Mouse (Mus musculus) forebrain, embryonic 11.5 days (tissue): ENCODE results near the gene AC170998.1. TPM values are rescaled to one million over a fixed set of nuclear protein-coding genes. Genes with fewer than 3 reads are reported as not detected.

Experiments
- ATAC-seq: fragments of 200-750 bp; cut with Nextera tagmentation; replicated peaks from 2 replicates; pipeline ENCODE4 v1.8.0; 2017; ENCODE audit warnings: moderate TSS enrichment; ENCODE audit not compliant: low FRiP score
- DNase-seq: peaks from one replicate; pipeline ENCODE4 v3.0.0-alpha.2; 2017; ENCODE audit warnings: low spot score
- H3K27ac ChIP-seq: fragments of 300-500 bp; sonication (generic); 2 replicates; pipeline ENCODE4 v1.5.1; 2014; ENCODE audit warnings: low read depth, low read length
- H3K27me3 ChIP-seq: fragments of 300-500 bp; sonication (generic); 2 replicates; pipeline ENCODE4 v1.6.1; 2014; ENCODE audit warnings: mild to moderate bottlenecking, low read length, mixed read lengths; ENCODE audit not compliant: control insufficient read depth, insufficient read depth
- H3K36me3 ChIP-seq: fragments of 300-500 bp; sonication (generic); 2 replicates; pipeline ENCODE4 v1.6.1; 2014; ENCODE audit warnings: mild to moderate bottlenecking, low read length, moderate library complexity, mixed read lengths; ENCODE audit not compliant: control insufficient read depth, insufficient read depth
- H3K4me1 ChIP-seq: fragments of 300-500 bp; sonication (generic); replicated peaks from 2 replicates; pipeline ENCODE4 v1.6.1; 2014; ENCODE audit warnings: low read length, mixed read lengths; ENCODE audit not compliant: control insufficient read depth, insufficient read depth
- H3K4me2 ChIP-seq: fragments of 300-500 bp; sonication (generic); 2 replicates; pipeline ENCODE4 v1.6.1; 2014; ENCODE audit warnings: low read depth, mild to moderate bottlenecking, low read length, moderate library complexity, mixed read lengths; ENCODE audit not compliant: severe bottlenecking
- H3K4me3 ChIP-seq: fragments of 300-500 bp; sonication (generic); 2 replicates; pipeline ENCODE4 v1.5.1; 2014; ENCODE audit warnings: low read depth, low read length
- H3K9ac ChIP-seq: fragments of 300-500 bp; sonication (generic); 2 replicates; pipeline ENCODE4 v1.6.1; 2014; ENCODE audit warnings: low read length
- H3K9me3 ChIP-seq: fragments of 300-500 bp; sonication (generic); 2 replicates; pipeline ENCODE4 v1.6.1; 2016; ENCODE audit warnings: low read length, mixed read lengths; ENCODE audit not compliant: control insufficient read depth
- WGBS: fragments of 180-500 bp; shearing (Covaris S2); extraction: QIAGEN DNeasy Blood & Tissue Kit; methylation state at CpG from one replicate; pipeline ENCODE4 v1.1.7; 2014; 5-methylcytosine and 5-hydroxymethylcytosine counted together
- polyA plus RNA-seq: library from polyadenylated mRNA; unstranded; fragments of >200 nt; fragmentation: Nextera tagmentation; extraction: Ambion mirVana; gene quantifications from 2 replicates; pipeline ENCODE4 v1.2.1, GENCODE M21; 2014

The AC170998.1 gene
- polyA plus RNA-seq, 1 experiment from 2014 or later: 3.0 TPM

DNA sequence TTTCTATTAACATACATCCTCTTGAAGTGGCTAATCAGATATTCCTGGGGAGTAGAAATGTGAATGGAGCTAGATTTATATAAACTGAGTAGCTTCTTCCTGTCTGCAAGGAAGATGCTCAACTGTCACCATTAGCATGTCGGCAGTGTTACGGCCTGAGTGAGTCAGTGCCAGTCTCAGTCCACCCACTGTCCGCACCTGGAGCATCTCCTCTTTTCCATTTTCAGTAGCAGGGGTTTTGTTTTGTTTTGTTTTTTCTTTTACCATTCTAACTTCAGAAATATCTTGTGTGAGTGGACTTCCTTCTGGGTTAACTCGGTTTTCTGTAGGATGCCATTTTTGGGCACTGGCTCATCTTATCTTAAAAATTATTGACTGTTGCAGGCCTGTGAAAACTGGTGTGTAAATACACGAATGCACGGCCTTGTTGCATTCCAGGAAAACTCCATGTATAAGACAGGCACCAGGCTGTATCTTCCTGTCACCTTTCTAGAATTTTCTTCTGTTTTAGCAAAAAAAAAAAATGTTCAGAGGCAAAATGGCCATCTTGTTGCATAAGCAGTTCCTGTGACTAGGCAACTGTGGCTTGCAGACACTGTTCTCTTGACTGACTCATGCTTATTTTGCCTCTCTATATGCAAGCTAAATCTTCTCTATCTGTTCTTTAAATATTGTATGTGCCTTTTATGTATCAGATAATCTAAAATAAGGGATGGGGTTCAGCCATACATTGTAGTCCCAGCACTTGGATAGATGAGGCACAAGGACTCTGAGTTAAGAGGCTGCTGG lies 9.6 kb downstream of the AC170998.1 start:
- Histone ChIP-seq H3K9ac (no peak overlapping the region), H3K4me2 (no peak overlapping the region), H3K27ac (no peak overlapping the region), H3K4me3 (no peak overlapping the region), H3K36me3 (no peaks in the 10 kb centered on the region; the same call in 1 of the 2 replicates), H3K4me1 (no peaks in the 10 kb centered on the region), H3K27me3 (no peaks in the 10 kb centered on the region), H3K9me3 (no peaks in the 10 kb centered on the region)
- ATAC-seq (no peak), DNase-seq (no peak)
- WGBS: 95% methylated on average over 6 of the region's 6 CpGs

DNA sequence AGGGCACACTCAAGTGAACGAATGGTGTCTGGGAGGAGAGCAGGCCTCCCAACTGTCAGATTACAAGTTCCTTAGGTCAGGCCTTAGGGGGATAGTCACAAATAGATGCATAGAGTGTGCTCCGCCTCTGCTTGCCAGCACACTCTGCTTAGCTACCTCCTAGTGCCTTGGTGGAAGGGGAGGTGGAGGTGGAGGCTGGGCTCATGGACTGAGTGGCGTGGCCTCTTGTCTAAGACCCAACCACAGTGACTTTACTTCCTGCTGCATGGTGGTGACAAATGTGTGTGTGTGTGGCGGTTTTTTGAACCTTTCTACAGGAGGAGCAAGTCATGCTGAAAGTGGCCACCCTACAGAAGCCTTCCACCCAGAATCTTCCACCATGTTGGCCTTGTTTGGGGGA lies 10.6 kb downstream of the AC170998.1 start:
- ATAC-seq: no peak
- Histone ChIP-seq H3K27ac (no peak overlapping the region), H3K9me3 (no peaks in the 10 kb centered on the region), H3K27me3 (no peaks in the 10 kb centered on the region), H3K4me1 (no peaks in the 10 kb centered on the region), H3K4me3 (no peak overlapping the region), H3K9ac (no peak overlapping the region), H3K4me2 (no peak overlapping the region), H3K36me3 (no peaks in the 10 kb centered on the region; the same call in 1 of the 2 replicates)
- 85% methylated on average over 4 of the region's 4 CpGs for WGBS
- no peak for DNase-seq

GRCm38 (mm10) chr17:28737973-28738372 lies 12.1 kb downstream of the AC170998.1 start:
- Histone ChIP-seq H3K9me3 (no peaks in the 10 kb centered on the region), H3K4me1 (no peaks in the 10 kb centered on the region), H3K27ac (no peak overlapping the region), H3K36me3 (no peaks in the 10 kb centered on the region; the same call in 1 of the 2 replicates), H3K27me3 (no peaks in the 10 kb centered on the region), H3K4me2 (no peak overlapping the region), H3K9ac (no peak overlapping the region), H3K4me3 (no peak overlapping the region)
- DNase-seq (no peak), ATAC-seq (no peak)
- WGBS: 86% methylated on average over 4 of the region's 4 CpGs

DNA sequence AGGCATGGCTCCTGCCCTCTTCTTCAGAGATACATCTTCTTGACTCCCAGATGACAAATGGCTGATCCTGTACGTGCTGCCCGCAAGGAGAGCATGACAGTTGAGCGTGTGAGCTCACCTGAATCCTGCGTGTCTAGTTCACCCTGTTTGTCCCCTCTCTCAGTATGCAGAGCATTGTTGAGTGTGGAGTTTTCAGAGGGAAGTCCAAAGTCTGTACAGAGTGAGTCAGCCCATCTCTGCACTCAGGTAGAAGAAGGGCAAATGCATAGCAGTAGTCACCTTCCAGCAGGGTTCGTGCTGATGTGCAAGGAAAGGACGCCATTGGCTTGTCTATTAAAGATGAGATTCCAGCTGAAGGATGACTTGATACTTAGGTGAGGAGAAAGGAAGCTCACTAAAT lies 13.4 kb downstream of the AC170998.1 start:
- ATAC-seq: no peak
- peaks cover 7% of the 10 kb centered on the region for H3K36me3 ChIP-seq
- 96% methylated on average over 6 of the region's 6 CpGs for WGBS

GRCm38 (mm10) chr17:28743145-28743866 lies 17.4 kb downstream of the AC170998.1 start:
- DNase-seq (no peak), ATAC-seq (no peak)
- no peaks in the 10 kb centered on the region for H3K4me1 ChIP-seq
- no peak overlapping the region for H3K4me2 ChIP-seq
- peaks cover 7% of the 10 kb centered on the region for H3K36me3 ChIP-seq
- H3K4me3 ChIP-seq: no peak overlapping the region
- H3K27ac ChIP-seq: no peak overlapping the region
- H3K9ac ChIP-seq: no peak overlapping the region
- H3K9me3 ChIP-seq: no peaks in the 10 kb centered on the region
- no peaks in the 10 kb centered on the region for H3K27me3 ChIP-seq
- WGBS: 95% methylated on average over 11 of the region's 11 CpGs

More for the DNA sequence above, 13.4 kb downstream of the AC170998.1 start:
- no peak overlapping the region for H3K9ac ChIP-seq
- H3K4me2 ChIP-seq: no peak overlapping the region
- DNase-seq: no peak
- no peak overlapping the region for H3K4me3 ChIP-seq
- no peak overlapping the region for H3K27ac ChIP-seq
- no peaks in the 10 kb centered on the region for H3K9me3 ChIP-seq
- H3K4me1 ChIP-seq: no peaks in the 10 kb centered on the region
- no peaks in the 10 kb centered on the region for H3K27me3 ChIP-seq

DNA sequence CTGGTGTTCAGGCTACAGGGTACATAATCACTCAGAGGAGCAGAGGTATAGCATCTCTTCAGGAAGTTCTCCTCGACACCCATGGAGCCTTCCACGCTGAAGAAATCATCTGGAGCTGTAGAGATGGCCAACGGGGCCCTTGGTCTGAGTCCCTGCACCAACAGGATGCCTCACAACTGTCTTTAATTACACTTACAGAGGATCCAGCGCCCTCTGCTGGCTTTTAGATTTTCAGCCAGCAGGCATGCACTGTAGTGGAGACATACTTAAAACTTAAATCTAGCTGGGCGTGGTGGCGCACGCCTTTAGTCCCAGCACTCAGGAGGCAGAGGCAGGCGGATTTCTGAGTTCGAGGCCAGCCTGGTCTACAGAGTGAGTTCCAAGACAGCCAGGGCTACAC lies 18.0 kb downstream of the AC170998.1 start:
- no peaks in the 10 kb centered on the region for H3K27me3 ChIP-seq
- H3K4me2 ChIP-seq: no peak overlapping the region
- no peaks in the 10 kb centered on the region for H3K9me3 ChIP-seq
- no peak overlapping the region for H3K4me3 ChIP-seq
- ATAC-seq (no peak), DNase-seq (no peak)
- H3K9ac ChIP-seq: no peak overlapping the region
- H3K27ac ChIP-seq: no peak overlapping the region
- 85% methylated on average over 9 of the region's 9 CpGs for WGBS
- H3K36me3 ChIP-seq: peaks cover 7% of the 10 kb centered on the region
- no peaks in the 10 kb centered on the region for H3K4me1 ChIP-seq

DNA sequence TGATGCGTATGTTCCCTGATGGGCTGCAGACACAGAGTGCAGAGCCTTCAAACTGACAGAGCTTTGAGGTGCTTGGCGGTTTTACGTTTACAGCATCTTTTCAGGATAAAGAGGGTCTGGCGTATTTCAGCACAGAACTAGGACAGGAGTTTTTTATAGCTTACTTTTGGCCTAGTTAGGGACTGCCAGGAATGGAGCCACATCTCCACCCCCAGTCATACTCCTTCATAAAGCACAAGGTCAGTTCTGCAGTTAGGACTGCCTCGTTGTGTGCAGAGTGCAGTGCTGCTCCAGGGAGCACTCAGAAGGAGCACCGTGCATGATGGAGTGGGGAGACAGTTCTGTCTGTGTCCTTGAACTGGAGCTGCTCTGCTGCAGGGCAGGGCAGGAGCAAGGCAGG lies 19.9 kb downstream of the AC170998.1 start:
- 95% methylated on average over 6 of the region's 6 CpGs for WGBS

GRCm38 (mm10) chr17:28748001-28748400 lies 22.1 kb downstream of the AC170998.1 start:
- peaks cover 7% of the 10 kb centered on the region for H3K36me3 ChIP-seq
- no peak for ATAC-seq
- WGBS: 90% methylated on average over 4 of the region's 4 CpGs

More for the DNA sequence above, 19.9 kb downstream of the AC170998.1 start:
- no peaks in the 10 kb centered on the region for H3K27me3 ChIP-seq
- H3K36me3 ChIP-seq: peaks cover 7% of the 10 kb centered on the region
- no peak overlapping the region for H3K4me3 ChIP-seq
- H3K9ac ChIP-seq: no peak overlapping the region
- no peak overlapping the region for H3K4me2 ChIP-seq
- no peak for ATAC-seq
- no peaks in the 10 kb centered on the region for H3K9me3 ChIP-seq
- no peaks in the 10 kb centered on the region for H3K4me1 ChIP-seq
- no peak for DNase-seq
- no peak overlapping the region for H3K27ac ChIP-seq

More at GRCm38 (mm10) chr17:28748001-28748400, 22.1 kb downstream of the AC170998.1 start:
- Histone ChIP-seq H3K9ac (no peak overlapping the region), H3K27me3 (no peaks in the 10 kb centered on the region), H3K4me2 (no peak overlapping the region), H3K27ac (no peak overlapping the region), H3K4me1 (no peaks in the 10 kb centered on the region), H3K4me3 (no peak overlapping the region), H3K9me3 (no peaks in the 10 kb centered on the region)
- no peak for DNase-seq
